Mouse (Mus musculus): ENCODE data around the gene Nip7. TPM values are rescaled to one million over a fixed set of nuclear protein-coding genes. Genes with fewer than 3 reads are reported as not detected.

Gene Nip7
- polyA plus RNA-seq, 1 experiment from 2014 or later, result 60.4 TPM

DNA sequence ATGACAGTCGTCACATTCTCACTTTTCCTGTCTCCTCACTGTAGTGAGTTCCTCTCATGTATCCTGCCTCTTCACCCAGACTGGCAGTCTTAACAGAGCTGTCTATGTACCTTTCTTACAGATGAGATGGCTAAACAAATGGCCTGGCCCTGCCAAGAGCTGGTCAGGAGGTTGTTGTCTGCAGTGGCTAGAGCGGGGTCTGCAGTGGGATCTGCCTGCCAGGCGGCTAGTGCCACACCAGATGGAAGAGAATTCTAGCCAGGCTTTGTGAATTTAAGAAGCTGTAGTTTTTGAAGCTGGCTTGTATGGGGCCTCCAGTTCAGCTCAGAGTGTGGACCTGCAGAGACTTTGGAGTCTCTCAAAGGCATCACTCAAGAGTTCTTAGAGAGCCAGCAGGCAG is 21.0 kb upstream of the Nip7 start:
- TF ChIP-seq CTCF (IDR thresholded peaks at IDR 0.05), result no peak
- no peaks in the 10 kb centered on the region for H3K27me3 ChIP-seq
- ChIA-PET POLR2A (interaction anchor here (1.4 to 2.0 kb wide), 2 partner anchors 10 to 13 kb away, joined by 4 read pairs; partner anchors contain the start of gene Pdf), CTCF (interaction anchor here (1.6 kb wide), 1 partner anchor 10 kb away, joined by 7 read pairs; no protein-coding TSS in a partner anchor)
- DNase-seq (ENCODE audit: low read depth, low spot score), result no peak
- ATAC-seq, result no peak
- in situ Hi-C loops (cut with MboI; ENCODE audit: low pct_unique_long_range_greater_than_20kb), result no loop called here

GRCm38 (mm10) chr8:107036626-107037025 is 20.1 kb upstream of the Nip7 start:
- ATAC-seq (no peak), DNase-seq (ENCODE audit: low read depth, low spot score) (no peak)
- in situ Hi-C loops (cut with MboI; ENCODE audit: low pct_unique_long_range_greater_than_20kb), result no loop called here
- POLR2A ChIA-PET, result interaction anchor here (2.0 kb wide), 1 partner anchor 12 kb away, joined by 4 read pairs; the partner anchor contains the start of gene Pdf
- TF ChIP-seq CTCF (IDR thresholded peaks at IDR 0.05), result no peak
- no peaks in the 10 kb centered on the region for H3K27me3 ChIP-seq
- CTCF ChIA-PET, result interaction anchor here (0.7 to 1.6 kb wide), 2 partner anchors 9 to 73 kb away, joined by 3 to 7 read pairs; no protein-coding TSS in a partner anchor

DNA sequence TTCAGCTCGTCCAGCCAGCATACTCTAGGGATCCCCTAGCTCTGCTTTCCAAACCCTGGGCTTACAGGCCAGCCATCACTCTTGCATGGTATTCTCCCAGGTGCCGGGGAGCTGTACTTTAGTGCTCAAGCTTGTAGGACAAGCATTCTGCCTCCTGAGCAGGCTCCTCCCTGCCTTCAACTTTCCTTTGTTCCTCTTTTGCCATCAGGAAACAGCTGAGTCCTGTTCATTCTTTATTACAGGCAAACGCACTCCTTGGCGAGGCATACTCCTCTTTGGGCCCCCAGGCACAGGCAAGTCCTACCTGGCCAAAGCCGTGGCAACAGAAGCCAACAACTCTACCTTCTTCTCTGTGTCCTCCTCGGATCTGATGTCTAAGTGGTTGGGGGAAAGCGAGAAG is 16.0 kb upstream of the Nip7 start:
- no peak for DNase-seq (ENCODE audit: low read depth, low spot score)
- ChIA-PET POLR2A (no interaction called here), CTCF (interaction anchor here (1.2 kb wide), 1 partner anchor 16 kb away, joined by 3 read pairs; no protein-coding TSS in a partner anchor)
- ATAC-seq, result no peak
- no peak for TF ChIP-seq CTCF (IDR thresholded peaks at IDR 0.05)
- in situ Hi-C loops (cut with MboI; ENCODE audit: low pct_unique_long_range_greater_than_20kb), result no loop called here
- H3K27me3 ChIP-seq, result no peaks in the 10 kb centered on the region

DNA sequence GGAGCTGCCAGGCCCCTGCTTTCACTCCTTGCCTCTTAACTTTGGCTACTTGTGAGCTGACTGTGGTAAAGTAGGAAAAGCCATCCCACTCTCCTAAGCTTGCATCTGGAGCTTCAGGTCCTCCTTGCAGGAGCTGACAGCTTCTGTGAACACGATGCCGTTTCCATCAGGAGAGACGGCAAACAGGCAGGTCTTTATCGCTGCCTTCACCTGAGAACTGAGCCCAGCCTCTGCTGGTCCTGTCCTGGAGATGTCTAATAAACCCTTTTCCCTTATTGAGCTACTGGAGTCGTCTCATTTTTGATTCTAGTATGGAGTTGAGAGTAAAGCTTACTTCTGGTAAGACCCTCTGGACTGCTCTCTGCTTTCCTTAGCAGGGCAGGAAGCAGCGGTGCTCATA is 11.2 kb upstream of the Nip7 start:
- H3K27me3 ChIP-seq, result no peaks in the 10 kb centered on the region
- in situ Hi-C loops (cut with MboI; ENCODE audit: low pct_unique_long_range_greater_than_20kb), result no loop called here
- POLR2A ChIA-PET, result interaction anchor here (1.5 kb wide), 1 partner anchor 10 kb away, joined by 4 read pairs; no protein-coding TSS in a partner anchor
- no peak for TF ChIP-seq CTCF (IDR thresholded peaks at IDR 0.05)
- ATAC-seq (no peak), DNase-seq (ENCODE audit: low read depth, low spot score) (no peak)
- CTCF ChIA-PET, result interaction anchor here (1.0 to 2.0 kb wide), 6 partner anchors 9 to 158 kb away, joined by 3 to 7 read pairs (median 4); no protein-coding TSS in a partner anchor

DNA sequence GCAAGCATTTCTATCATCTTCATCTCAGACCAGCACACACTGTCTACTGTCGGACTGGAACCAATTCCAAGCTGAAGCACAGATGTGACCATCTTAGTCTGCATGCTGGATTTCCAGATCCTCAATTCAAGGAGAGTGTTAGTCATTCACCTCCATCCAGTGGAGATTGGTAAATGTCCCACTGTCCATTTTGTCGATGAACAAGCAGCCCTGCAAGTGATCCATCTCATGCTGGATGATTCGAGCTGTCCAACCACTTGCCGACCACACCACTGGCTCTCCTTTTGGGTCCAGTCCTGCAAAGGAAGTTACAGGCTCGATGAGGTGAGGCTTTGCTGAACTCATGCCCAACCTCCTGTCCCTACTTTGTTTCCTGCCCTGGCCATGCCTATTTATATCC is 9.7 kb upstream of the Nip7 start:
- H3K27me3 ChIP-seq, result no peaks in the 10 kb centered on the region
- in situ Hi-C loops (cut with MboI; ENCODE audit: low pct_unique_long_range_greater_than_20kb), result no loop called here
- ChIA-PET POLR2A (no interaction called here), CTCF (interaction anchor here (1.4 kb wide), 1 partner anchor 160 kb away, joined by 4 read pairs; no protein-coding TSS in a partner anchor)
- ATAC-seq (no peak), DNase-seq (ENCODE audit: low read depth, low spot score) (no peak)
- TF ChIP-seq CTCF (IDR thresholded peaks at IDR 0.05), result no peak

DNA sequence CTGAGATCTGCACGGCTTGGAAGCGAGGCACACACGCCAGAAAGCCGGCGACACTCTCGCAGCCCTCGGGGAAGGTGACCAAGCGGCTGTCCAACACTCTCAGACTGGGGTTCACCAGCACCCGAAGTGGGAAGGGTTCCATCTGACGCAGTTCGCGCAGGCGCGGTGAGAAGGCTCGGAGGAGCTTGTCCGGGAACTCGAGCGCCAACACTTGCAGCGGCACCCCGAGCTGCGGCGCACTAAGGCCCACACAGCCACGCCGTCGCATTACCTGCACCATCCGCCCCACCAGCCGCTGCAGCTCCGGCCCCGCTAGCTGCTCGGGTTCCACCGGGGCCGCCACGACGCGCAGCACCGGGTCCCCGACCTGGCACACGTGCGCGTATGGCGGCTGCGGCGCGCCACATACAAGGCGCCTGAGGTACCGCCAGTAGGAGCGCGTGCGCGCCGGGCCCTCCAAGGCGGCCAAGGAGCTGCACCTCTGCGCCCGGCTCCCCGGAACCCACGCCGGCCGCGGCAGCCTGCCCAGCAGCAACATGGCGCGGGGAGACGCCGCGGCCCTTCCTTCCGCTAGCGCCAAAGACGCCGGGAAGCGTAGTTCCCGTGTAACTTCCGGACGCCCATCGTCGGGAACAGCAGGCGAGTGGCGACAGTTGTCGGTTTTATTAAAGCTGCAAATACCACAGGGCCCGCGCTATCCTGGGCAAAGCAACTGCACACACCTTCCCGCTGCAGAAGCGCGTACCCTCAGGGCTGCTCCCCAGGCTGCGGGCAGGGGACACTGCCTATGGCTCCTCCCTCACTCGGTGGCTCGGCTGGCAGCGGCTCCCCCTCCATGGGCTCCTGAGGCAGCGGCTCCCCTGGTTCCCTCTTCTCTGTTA is 8.4 kb upstream of the Nip7 start, which contains the start of gene Pdf:
TSS of gene Pdf (minus strand) at position 554 of the 881 bp plus-strand sequence.
- POLR2A ChIA-PET, result interaction anchor here (1.1 to 1.6 kb wide), 5 partner anchors 9 to 17 kb away, joined by 3 to 6 read pairs (median 4); partner anchors contain the start of gene Tmed6
- CTCF ChIA-PET, result interaction anchor here (0.7 to 1.0 kb wide), 2 partner anchors 14 to 20 kb away, joined by 3 to 4 read pairs; no protein-coding TSS in a partner anchor
- no peak for TF ChIP-seq CTCF (IDR thresholded peaks at IDR 0.05)
- H3K27me3 ChIP-seq, result no peaks in the 10 kb centered on the region
- no peak for DNase-seq (ENCODE audit: low read depth, low spot score)
- in situ Hi-C loops (cut with MboI; ENCODE audit: low pct_unique_long_range_greater_than_20kb), result no loop called here
- peak; percentile 69 for ATAC-seq

DNA sequence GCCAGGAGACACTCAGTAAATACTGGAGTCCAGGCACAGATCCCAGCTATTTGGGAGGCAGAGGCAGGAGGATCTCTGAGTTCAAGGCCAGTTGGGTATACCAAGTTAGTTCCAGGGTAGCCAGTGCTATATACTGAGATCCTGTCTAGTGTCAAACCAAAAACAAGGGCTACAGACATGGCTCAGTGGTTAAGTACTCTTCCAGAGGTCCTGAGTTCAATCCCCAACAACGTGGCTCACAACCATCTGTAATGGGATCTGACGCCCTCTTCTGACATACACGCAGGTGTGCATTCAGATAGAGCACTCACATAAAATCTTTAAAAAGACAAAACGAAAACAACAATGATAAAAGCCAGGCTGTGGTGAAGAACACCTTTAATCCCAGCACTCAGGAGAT is 7.2 kb upstream of the Nip7 start:
- DNase-seq (ENCODE audit: low read depth, low spot score) (no peak), ATAC-seq (no peak)
- ChIA-PET CTCF (no interaction called here), POLR2A (interaction anchor here (0.7 to 1.6 kb wide), 3 partner anchors 10 to 26 kb away, joined by 3 to 6 read pairs (median 4); partner anchors contain the start of gene Tmed6)
- no peaks in the 10 kb centered on the region for H3K27me3 ChIP-seq
- in situ Hi-C loops (cut with MboI; ENCODE audit: low pct_unique_long_range_greater_than_20kb), result no loop called here
- no peak for TF ChIP-seq CTCF (IDR thresholded peaks at IDR 0.05)

GRCm38 (mm10) chr8:107052046-107052445 is 4.6 kb upstream of the Nip7 start:
- DNase-seq (ENCODE audit: low read depth, low spot score), result no peak
- H3K27me3 ChIP-seq, result no peaks in the 10 kb centered on the region

DNA sequence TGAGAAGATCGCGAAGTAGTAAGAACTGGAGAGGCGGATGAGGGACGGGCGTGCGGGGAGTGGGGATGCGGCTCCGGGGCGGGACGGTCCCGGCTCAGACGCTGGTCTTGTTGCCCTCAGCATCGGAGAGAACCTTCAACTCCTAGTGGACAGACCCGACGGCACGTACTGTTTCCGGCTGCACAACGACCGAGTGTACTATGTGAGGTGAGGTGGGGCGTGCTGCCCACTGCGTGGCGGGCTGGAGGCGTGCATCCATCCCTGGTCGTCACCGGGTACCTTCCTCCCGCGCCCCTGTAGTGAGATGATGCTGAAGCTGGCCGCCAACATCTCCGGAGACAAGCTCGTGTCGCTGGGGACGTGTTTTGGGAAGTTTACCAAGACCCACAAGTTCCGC is 294 bp downstream of the Nip7 start:
- DNase-seq (ENCODE audit: low read depth, low spot score) (no peak), ATAC-seq (peak; percentile 37)
- in situ Hi-C loops (cut with MboI; ENCODE audit: low pct_unique_long_range_greater_than_20kb), result no loop called here
- no peaks in the 10 kb centered on the region for H3K27me3 ChIP-seq
- ChIA-PET POLR2A (interaction anchor here (0.6 to 1.5 kb wide), 3 partner anchors 13 to 122 kb away, joined by 3 to 4 read pairs (median 3); partner anchors contain the start of gene Sntb2), CTCF (no interaction called here)
- TF ChIP-seq CTCF (IDR thresholded peaks at IDR 0.05), result no peak

More at GRCm38 (mm10) chr8:107052046-107052445, 4.6 kb upstream of the Nip7 start:
- no peak for TF ChIP-seq CTCF (IDR thresholded peaks at IDR 0.05)
- POLR2A ChIA-PET, result no interaction called here
- ATAC-seq, result no peak
- in situ Hi-C loops (cut with MboI; ENCODE audit: low pct_unique_long_range_greater_than_20kb), result no loop called here
- CTCF ChIA-PET, result no interaction called here

GRCm38 (mm10) chr8:107062613-107063012 is 5.9 kb downstream of the Nip7 start:
- in situ Hi-C loops (cut with MboI; ENCODE audit: low pct_unique_long_range_greater_than_20kb), result no loop called here
- CTCF ChIA-PET, result no interaction called here
- POLR2A ChIA-PET, result no interaction called here
- no peak for TF ChIP-seq CTCF (IDR thresholded peaks at IDR 0.05)
- no peaks in the 10 kb centered on the region for H3K27me3 ChIP-seq
- DNase-seq (ENCODE audit: low read depth, low spot score) (no peak), ATAC-seq (no peak)

Data from Patski (cell line).